Mouse (Mus musculus): Measurements from ENCODE around the gene Larp4b. TPM values are rescaled to one million over a fixed set of nuclear protein-coding genes. Genes with fewer than 3 reads are reported as not detected.

Larp4b gene
- polyA plus RNA-seq, 1 experiment from 2014 or later = 32.6 TPM

- DNase-seq (ENCODE audit: extremely low spot score, low spot score) = peak; percentile 14
- Histone ChIP-seq H3K27me3 (ENCODE audit: poor library complexity, severe bottlenecking) (peaks cover 5% of the 10 kb centered on the region; the same call in 1 of the 2 replicates), H3K9me3 (no peaks in the 10 kb centered on the region), H3K4me1 (peaks cover 39% of the 10 kb centered on the region), H3K36me3 (replicated peaks) (no peaks in the 10 kb centered on the region), H3K4me3 (no peak overlapping the region), H3K27ac (peak overlapping the region; percentile 27; the same call in 1 of the 2 replicates)
- WGBS = 37% methylated on average over 22 of the region's 22 CpGs
Observed at GRCm38 (mm10) chr13:9187566-9188530, 94.2 kb downstream of the Larp4b start.

DNA sequence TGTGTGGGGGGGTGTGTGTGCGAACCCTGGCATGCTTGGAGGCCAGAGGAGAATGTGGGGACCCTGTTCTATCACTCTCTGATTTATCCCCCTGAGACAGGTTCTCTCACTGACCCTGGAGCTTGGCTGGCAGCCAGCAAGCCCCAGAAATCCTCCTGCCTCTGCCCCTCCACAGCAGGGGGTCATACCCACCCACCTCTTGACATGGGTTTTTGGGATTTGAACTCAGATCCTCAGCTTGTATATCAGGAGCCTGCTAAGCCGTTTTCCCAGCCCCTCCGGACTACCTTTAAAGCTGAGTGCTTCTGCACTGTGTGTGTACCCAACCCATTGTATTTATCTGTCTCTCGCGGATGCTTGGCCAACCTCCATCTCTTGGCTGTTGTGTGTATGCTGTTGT, 95.8 kb downstream of the Larp4b start:
- Histone ChIP-seq H3K4me1 (peaks cover 43% of the 10 kb centered on the region), H3K27me3 (ENCODE audit: poor library complexity, severe bottlenecking) (peaks cover 5% of the 10 kb centered on the region; the same call in 1 of the 2 replicates), H3K27ac (no peak overlapping the region), H3K4me3 (no peak overlapping the region), H3K36me3 (replicated peaks) (no peaks in the 10 kb centered on the region), H3K9me3 (no peaks in the 10 kb centered on the region)
- no peak for DNase-seq (ENCODE audit: extremely low spot score, low spot score)
- 91% methylated on average over 5 of the region's 5 CpGs for WGBS

GRCm38 (mm10) chr13:9191172-9192140, 97.8 kb downstream of the Larp4b start:
- Histone ChIP-seq H3K4me3 (no peak overlapping the region), H3K27me3 (ENCODE audit: poor library complexity, severe bottlenecking) (peaks cover 5% of the 10 kb centered on the region; the same call in 1 of the 2 replicates), H3K36me3 (replicated peaks) (no peaks in the 10 kb centered on the region), H3K9me3 (no peaks in the 10 kb centered on the region), H3K4me1 (peaks cover 43% of the 10 kb centered on the region), H3K27ac (no peak overlapping the region; the same call in 1 of the 2 replicates)
- DNase-seq (ENCODE audit: extremely low spot score, low spot score) = no peak
- 48% methylated on average over 15 of the region's 15 CpGs for WGBS

DNA sequence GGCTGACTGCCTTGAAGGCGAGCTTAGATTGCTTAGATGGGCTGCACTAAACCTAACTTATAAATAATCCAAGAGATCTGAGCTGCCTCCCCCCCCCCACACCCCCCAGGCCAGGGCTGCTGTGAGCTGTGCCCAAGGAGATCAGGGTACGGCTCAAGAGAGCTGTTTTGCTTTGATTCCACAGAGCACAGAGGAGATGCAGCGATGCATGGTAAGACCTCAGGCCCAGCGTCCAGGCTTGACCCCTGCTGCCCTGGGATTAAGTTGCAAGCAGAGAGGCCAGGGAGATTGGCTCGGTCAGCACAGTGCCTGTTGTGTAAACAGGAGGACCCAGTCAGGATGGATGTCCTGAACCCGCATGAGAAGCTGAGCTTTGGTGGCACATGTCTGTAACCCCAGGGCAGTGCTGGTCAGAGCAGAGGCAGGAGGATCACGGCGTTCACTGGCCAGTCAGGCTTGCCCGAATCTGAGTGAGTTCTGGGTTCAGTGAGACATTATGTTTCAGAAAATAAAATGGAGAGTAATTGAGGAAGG, 99.2 kb downstream of the Larp4b start:
- no peaks in the 10 kb centered on the region for H3K36me3 ChIP-seq (replicated peaks)
- no peak overlapping the region for H3K4me3 ChIP-seq
- no peak overlapping the region for H3K27ac ChIP-seq
- no peaks in the 10 kb centered on the region for H3K9me3 ChIP-seq
- 19% methylated on average over 9 of the region's 9 CpGs for WGBS
- H3K4me1 ChIP-seq = peaks cover 34% of the 10 kb centered on the region
- no peaks in the 10 kb centered on the region; the same call in 1 of the 2 replicates for H3K27me3 ChIP-seq (ENCODE audit: poor library complexity, severe bottlenecking)
- DNase-seq (ENCODE audit: extremely low spot score, low spot score) = no peak

GRCm38 (mm10) chr13:9194656-9195055, 101.0 kb downstream of the Larp4b start:
- Histone ChIP-seq H3K4me3 (no peak overlapping the region), H3K36me3 (replicated peaks) (no peaks in the 10 kb centered on the region), H3K9me3 (no peaks in the 10 kb centered on the region), H3K4me1 (peaks cover 31% of the 10 kb centered on the region), H3K27me3 (ENCODE audit: poor library complexity, severe bottlenecking) (no peaks in the 10 kb centered on the region; the same call in 1 of the 2 replicates), H3K27ac (no peak overlapping the region)
- no peak for DNase-seq (ENCODE audit: extremely low spot score, low spot score)
- WGBS = 93% methylated on average over 4 of the region's 4 CpGs

DNA sequence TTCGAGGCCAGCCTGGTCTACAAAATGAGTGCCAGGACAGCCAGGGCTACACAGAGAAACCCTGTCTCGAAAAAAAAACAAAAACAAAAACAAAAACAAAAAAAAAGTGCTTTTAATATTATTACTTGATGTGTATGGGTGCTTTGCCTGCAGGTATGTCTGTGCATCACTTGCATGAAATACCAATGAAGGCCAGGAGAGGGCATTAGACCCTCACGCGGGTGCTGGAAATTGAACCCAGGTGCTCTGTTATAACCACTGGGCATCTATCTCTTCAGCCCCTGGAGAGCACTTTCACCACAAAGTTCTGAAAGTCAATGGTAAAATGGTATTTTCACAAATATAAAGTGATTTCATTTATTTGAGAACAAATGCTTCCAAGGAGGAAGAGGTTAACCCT, 101.9 kb downstream of the Larp4b start:
- DNase-seq (ENCODE audit: extremely low spot score, low spot score) = no peak
- Histone ChIP-seq H3K4me3 (no peak overlapping the region), H3K36me3 (replicated peaks) (no peaks in the 10 kb centered on the region), H3K4me1 (peaks cover 31% of the 10 kb centered on the region), H3K27ac (no peak overlapping the region), H3K27me3 (ENCODE audit: poor library complexity, severe bottlenecking) (no peaks in the 10 kb centered on the region; the same call in 1 of the 2 replicates), H3K9me3 (no peaks in the 10 kb centered on the region)
- WGBS = 66% methylated on average over 4 of the region's 4 CpGs

DNA sequence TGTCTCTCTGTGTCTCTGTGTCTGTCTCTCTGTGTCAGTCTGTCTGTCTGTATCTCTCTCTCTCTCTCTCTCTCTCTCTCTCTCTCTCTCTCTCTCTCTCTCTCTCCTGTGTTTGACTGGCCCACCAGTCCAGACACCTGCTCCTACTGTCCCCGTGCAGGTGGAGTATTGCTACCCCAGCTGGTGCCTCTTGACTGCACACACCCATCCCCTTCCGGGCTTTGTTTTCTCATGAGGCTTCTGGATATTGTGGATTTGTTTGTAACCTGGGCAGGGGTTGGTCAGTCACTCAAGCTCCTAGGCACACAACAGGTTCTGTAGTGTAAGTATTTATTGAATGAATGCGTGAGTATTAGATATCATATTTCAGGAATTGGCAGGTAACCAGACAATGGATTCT, 104.4 kb downstream of the Larp4b start:
- no peaks in the 10 kb centered on the region for H3K27me3 ChIP-seq (ENCODE audit: poor library complexity, severe bottlenecking)

GRCm38 (mm10) chr13:9198728-9199464, 105.2 kb downstream of the Larp4b start:
- no peaks in the 10 kb centered on the region for H3K27me3 ChIP-seq (ENCODE audit: poor library complexity, severe bottlenecking)
- no peak for DNase-seq (ENCODE audit: extremely low spot score, low spot score)
- peak overlapping the region; percentile 25 for H3K4me3 ChIP-seq
- H3K36me3 ChIP-seq (replicated peaks) = no peaks in the 10 kb centered on the region
- peaks cover 12% of the 10 kb centered on the region for H3K4me1 ChIP-seq
- H3K27ac ChIP-seq = no peak overlapping the region
- 41% methylated on average over 19 of the region's 19 CpGs for WGBS
- no peaks in the 10 kb centered on the region for H3K9me3 ChIP-seq

More for the DNA sequence above, 104.4 kb downstream of the Larp4b start:
- no peak overlapping the region for H3K4me3 ChIP-seq
- 82% methylated on average over 3 of the region's 3 CpGs for WGBS
- no peak overlapping the region for H3K27ac ChIP-seq
- peaks cover 13% of the 10 kb centered on the region for H3K4me1 ChIP-seq
- H3K36me3 ChIP-seq (replicated peaks) = no peaks in the 10 kb centered on the region
- no peak for DNase-seq (ENCODE audit: extremely low spot score, low spot score)
- no peaks in the 10 kb centered on the region for H3K9me3 ChIP-seq

DNA sequence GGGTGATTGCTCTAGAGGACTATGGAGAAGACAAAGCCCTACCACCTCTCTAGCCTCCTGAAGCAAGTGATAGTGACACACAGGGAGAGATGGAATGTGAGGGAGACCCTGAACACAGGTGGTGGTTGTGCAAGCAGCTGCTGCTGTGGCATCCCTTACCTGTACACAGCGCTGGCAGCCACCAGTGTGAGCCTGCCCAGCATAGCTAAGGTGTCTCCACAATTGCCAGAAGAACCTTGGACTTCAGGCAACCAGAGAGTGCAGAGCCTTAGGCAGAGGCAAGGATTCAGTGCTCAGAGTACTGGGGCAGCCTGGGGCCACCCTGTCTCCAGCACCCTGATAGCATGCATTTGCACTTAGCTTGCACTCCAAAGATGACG, 105.8 kb downstream of the Larp4b start:
- Histone ChIP-seq H3K27ac (no peak overlapping the region), H3K4me3 (peak overlapping the region; percentile 25; the same call in 1 of the 2 replicates), H3K27me3 (ENCODE audit: poor library complexity, severe bottlenecking) (no peaks in the 10 kb centered on the region), H3K36me3 (replicated peaks) (no peaks in the 10 kb centered on the region), H3K4me1 (peaks cover 12% of the 10 kb centered on the region), H3K9me3 (no peaks in the 10 kb centered on the region)
- 63% methylated on average over 2 of the region's 2 CpGs for WGBS
- DNase-seq (ENCODE audit: extremely low spot score, low spot score) = no peak

DNA sequence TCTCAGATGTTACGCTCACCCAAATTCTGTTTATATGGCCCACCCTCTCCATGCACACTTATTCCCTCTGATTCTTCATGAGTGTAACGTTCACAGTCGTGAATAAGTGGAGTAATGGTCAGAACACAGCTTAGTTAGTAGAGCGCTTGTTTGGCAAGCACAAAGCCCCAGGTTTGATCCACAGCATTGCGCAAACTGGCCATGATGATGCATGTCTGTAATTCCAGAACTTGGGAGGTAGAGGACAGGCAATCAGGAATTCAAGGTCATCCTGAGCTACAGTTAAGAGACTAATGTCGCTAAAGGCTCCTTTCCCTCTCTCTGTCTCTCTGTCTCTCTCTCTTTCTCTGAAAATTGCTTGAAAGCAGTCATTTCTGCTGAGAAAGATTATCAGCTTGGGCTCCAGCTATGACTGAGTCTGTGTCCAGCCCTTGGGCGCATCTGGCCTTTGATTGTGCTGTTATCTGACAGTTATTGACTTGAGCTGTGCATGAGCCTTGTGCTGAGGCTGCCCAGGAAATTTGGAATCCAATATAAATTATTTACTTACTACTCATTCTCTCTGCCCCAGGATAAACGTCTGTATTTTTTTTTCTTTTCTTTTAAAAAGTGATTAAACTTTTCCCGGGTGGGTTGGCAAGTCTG, 129.2 kb downstream of the Larp4b start:
- no peak for DNase-seq (ENCODE audit: extremely low spot score, low spot score)
- no peaks in the 10 kb centered on the region for H3K9me3 ChIP-seq
- WGBS = 89% methylated on average over 9 of the region's 9 CpGs
- H3K36me3 ChIP-seq (replicated peaks) = no peaks in the 10 kb centered on the region
- H3K27ac ChIP-seq = no peak overlapping the region
- H3K4me1 ChIP-seq = no peaks in the 10 kb centered on the region
- no peaks in the 10 kb centered on the region for H3K27me3 ChIP-seq (ENCODE audit: poor library complexity, severe bottlenecking)
- no peak overlapping the region for H3K4me3 ChIP-seq
